Mouse (Mus musculus) left cerebral cortex, postnatal 25 days (tissue): Measurements from ENCODE around the gene Cachd1. TPM values are rescaled to one million over a fixed set of nuclear protein-coding genes. Genes with fewer than 3 reads are reported as not detected.

Source experiments
- DNase-seq, 2 experiments: peaks; one replicate each; pipeline ENCODE4 v3.0.0; 2022; ENCODE audit warnings: low spot score in 2 of 2, mixed read lengths in 1 of 2
- intact Hi-C: fragments of 180-260 bp; cut with DNase I; formaldehyde crosslinking; loops from one replicate; pipeline ENCODE4 v1.15.1; 2025
- total RNA-seq, 2 experiments: library from RNA; stranded (reverse); gene quantifications; 2 replicates each; pipeline ENCODE4 v1.2.3; 2021

Cachd1 gene
- total RNA-seq, 2 experiments from 2014 or later, result 14.1 to 16.0 TPM

- DNase-seq, result no peak
- intact Hi-C loops, result no loop called here
Observed at GRCm38 (mm10) chr4:101008362-101008769, 231.9 kb downstream of the Cachd1 start.

- intact Hi-C loops, result no loop called here
- DNase-seq, result no peak
Observed at GRCm38 (mm10) chr4:101009092-101009491, 232.6 kb downstream of the Cachd1 start.

- DNase-seq, result no peak
- intact Hi-C loops, result no loop called here
Observed at GRCm38 (mm10) chr4:101017806-101018205, 241.3 kb downstream of the Cachd1 start.

DNA sequence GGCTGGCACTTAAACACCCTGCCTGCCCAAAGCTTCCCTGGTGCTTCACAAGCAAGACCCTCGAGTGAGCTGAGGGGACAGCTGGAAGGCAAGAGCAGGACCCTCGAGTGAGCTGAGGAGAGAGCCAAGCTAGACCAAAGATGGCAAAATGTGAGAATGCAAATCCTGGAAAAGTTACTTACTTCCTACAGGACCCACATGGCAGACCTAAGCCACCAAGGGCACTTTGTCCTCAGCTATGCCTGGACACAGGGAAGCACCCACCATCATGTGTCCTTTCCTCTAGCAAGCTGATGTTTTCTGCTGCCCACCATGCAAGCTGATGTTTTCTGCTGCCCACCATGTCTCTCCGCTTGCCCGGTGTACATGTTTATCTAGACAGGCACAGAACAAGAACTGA lies 244.1 kb downstream of the Cachd1 start, which contains the start of gene Gm10577:
TSS of gene Gm10577 (minus strand) at position 101 of the 400 bp plus-strand sequence.
- intact Hi-C loops, result no loop called here
- DNase-seq, result no peak

DNA sequence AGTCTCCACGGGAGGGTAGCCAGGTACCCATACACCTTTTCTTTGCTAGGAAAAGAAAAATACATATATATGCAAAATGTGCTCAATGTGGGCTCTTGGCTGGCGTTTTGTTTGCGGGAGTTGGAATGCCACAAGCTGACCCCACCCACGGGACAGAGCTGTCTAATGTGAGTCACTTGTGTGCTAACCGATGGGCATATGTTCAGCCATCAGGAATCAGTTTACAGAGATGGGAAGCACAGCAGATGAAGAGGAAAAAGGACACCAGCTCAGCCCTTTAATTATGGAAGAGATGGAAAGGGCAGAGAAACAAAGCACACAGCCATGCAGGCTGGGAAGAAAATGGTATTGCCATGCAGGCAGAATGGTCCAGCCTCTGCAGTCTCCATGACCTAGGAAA lies 250.1 kb downstream of the Cachd1 start:
- intact Hi-C loops, result no loop called here
- DNase-seq, result peak in 1 of 2 experiments; percentile 38

DNA sequence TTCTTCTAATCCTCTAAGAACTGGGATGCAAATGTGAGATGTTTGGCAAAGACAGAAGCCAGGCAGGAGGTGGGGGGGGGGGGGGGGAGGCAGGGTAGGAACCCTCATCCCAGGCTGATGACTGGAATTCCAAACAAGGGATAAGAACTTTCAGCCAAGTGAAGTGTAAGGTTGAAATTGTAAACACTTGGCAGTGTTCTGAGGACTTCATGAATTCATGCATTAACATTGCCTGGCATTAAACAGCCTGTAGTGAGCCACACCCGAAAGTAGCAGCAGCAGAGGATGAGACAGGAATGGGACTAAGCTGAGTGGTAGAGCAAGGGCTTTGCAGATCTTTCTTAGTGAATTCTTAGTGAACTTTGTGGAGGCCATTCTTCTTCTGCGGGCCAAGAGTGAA lies 250.5 kb downstream of the Cachd1 start:
- peak in 1 of 2 experiments; percentile 78 for DNase-seq
- intact Hi-C loops, result no loop called here

DNA sequence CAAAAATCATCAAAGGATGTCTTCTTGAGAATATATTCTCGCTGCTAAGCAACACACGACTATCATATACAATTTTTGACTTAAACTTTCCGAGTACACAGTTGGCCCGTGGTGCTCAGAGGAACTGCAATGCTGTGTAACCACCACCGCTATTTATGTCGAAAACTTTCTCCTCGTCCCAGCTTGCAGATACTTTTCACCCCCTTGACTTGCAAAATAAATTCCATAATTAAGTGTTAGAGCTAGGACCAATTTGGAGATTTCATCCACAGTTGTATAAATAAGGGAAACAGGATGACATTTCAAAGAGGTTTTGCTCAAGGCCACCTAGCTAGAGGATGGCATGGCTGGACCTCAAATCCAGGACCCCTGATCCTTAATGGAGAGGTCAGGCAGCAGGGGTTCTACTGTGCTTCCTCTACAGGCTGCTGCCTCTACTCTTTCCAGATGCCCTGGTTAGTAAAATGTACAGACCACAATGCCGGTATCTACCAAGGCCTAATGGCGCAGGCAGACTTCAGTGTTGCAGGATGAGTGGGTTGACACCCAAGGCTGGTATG lies 251.5 kb downstream of the Cachd1 start:
- intact Hi-C loops, result no loop called here
- no peak for DNase-seq

DNA sequence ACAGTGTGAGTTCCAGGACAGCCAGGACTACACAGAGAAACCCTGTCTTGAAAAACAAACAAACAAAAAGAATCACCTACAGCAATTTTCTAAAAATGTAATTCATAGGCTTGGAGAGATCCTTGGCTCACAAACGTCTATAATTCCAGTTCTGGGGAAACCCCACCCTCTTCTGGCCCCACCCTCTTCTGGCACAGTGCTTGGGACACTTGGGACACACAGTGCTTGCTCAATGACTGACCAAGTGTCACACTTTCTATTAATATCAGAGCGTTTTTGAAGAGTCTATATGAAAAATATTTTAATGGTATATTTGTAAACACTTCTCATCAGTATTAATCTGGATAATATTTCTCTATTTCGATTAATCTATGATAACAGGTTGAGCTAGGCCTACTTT lies 256.6 kb downstream of the Cachd1 start:
- DNase-seq, result no peak

GRCm38 (mm10) chr4:101035131-101035530 lies 258.7 kb downstream of the Cachd1 start:
- intact Hi-C loops, result loop anchor here (5.0 kb wide), 1 partner anchor 37 kb away; no protein-coding TSS in a partner anchor
- no peak for DNase-seq

More for the DNA sequence above, 256.6 kb downstream of the Cachd1 start:
- intact Hi-C loops, result no loop called here

GRCm38 (mm10) chr4:101037156-101037555 lies 260.7 kb downstream of the Cachd1 start:
- peak; percentile 51 to 87 for DNase-seq
- intact Hi-C loops, result loop anchor here (5.0 kb wide), 1 partner anchor 35 kb away; no protein-coding TSS in a partner anchor

DNA sequence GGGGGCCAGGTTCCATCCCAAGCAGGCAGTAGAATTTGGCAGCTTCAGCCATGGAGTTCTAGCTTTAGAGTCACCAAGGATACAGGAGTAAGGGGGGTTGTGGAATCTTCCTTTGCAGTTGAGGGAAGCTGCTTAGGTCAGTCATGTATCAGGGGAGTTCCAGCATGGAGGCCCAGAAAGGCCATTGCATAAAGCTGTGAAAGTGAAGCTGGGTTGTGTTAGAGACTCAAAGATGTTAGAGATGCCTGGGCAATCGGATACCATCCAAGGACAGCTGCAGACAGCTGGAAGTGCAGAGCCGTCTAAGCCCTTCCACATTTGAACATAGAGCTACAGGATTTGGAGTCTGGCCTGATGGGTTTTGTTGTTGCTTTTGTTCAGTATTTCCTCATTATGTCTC lies 267.2 kb downstream of the Cachd1 start:
- intact Hi-C loops, result no loop called here
- no peak for DNase-seq

- no peak for DNase-seq
- intact Hi-C loops, result no loop called here
Observed at GRCm38 (mm10) chr4:101044149-101044548, 267.7 kb downstream of the Cachd1 start.

DNA sequence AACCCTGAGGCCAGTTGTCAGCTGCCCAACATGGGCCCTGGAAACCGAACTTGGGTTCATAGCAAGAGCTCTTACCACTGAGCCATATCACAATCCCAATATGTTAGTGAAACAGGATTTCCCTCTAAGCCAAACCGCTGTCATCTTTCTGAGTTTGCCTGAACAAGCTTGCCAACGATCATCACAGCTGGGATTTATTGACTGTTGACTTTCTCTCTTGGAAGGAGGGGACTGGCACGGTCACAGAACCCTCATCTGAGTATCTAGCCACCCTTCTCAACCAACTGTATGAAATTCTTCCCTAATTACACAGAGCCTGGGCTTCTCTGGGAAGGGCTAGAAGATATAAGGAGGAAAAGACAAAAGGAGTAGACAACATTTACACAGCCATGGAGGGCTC lies 270.1 kb downstream of the Cachd1 start:
- DNase-seq, result no peak

DNA sequence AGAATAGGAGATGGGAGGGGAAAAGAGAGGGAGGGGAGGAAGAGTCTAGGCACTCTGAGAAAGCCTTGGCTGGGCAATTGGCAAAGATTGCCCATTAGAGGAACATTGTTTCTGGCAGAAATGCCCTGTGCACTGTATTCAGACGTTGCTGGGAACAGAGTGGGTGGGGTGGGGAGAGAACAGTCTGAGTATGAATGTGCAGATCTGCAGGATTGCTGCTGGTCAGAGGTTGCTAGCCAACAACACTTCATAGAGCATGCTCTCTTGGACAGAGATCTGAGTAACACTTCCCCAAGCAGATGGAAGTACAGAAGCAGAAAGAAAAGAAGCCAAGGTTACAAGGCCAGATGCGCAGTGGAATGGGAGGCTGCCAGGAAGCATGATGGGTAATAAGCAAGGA lies 285.7 kb downstream of the Cachd1 start:
- no peak for DNase-seq
- intact Hi-C loops, result no loop called here

More for the DNA sequence above, 270.1 kb downstream of the Cachd1 start:
- intact Hi-C loops, result no loop called here

- intact Hi-C loops, result loop anchor here (5.0 kb wide), 1 partner anchor 69 kb away; no protein-coding TSS in a partner anchor
- no peak for DNase-seq
Observed at GRCm38 (mm10) chr4:101066401-101066800, 289.9 kb downstream of the Cachd1 start.

DNA sequence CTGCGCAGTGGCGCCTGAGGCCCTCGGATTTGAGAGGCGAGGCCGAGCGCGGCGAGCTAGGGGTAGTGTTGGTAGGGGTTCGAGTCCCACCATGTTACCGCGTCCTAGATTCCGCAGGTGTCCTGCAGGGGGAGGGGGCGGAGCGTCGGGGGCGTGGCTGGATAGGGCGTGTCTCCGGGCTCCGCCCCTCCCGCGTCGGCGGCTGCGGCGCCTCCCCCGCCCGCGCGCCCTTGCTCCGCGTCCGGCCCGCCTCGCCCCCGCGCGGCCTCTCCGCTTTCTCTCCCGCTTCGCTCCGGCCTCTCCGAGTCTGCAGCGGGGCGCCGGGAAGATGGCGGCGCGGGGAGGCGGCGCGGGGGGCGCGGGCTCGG lies 292.3 kb downstream of the Cachd1 start, which contains the start of gene Raver2:
TSS of gene Raver2 (plus strand) at position 198 of the 368 bp plus-strand sequence.
- intact Hi-C loops, result loop anchor here (5.0 kb wide), 1 partner anchor 71 kb away; no protein-coding TSS in a partner anchor

DNA sequence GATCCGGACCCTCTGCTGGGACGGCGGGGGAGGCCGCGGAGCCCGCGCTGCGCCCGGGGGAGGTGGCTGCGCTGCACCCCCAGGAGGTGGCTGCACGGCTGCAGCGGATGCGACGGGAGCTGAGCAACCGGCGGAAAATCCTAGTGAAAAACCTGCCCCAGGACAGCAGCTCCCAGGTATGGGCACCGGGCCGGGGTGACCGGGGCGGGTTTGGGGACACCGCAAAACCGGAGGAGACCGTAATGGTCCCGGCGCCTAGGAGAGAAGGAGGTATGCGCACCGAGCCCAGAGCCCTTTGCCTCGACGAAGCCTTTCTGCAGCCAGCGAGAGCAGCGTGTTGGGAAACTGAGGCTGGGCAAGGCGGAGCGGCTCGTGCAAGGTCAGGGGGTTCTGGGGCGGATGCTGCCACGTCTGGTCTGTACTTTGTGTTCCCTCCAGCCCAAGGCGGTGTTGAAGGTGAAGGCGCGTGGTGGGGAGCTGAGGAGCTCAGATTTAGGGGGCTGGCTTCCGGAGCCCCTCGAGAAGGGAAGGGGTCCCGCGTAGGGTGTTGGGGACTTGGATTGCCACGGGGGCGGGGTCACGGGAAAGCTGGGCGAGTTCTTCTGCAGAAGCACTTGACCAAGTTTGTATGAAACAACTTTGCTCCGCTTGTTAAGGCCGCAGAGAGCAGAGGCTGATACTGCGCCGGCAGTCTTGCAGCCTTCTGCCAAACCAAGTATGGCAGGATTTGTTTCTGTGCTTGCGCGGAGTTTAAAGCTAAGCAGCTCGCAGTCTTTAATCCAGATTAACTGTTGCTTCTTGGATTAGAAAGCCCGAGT lies 292.9 kb downstream of the Cachd1 start:
- intact Hi-C loops, result loop anchor here (5.0 kb wide), 1 partner anchor 72 kb away; no protein-coding TSS in a partner anchor
- DNase-seq, result peak; percentile 35 to 36

More for the DNA sequence above, 292.3 kb downstream of the Cachd1 start, which contains the start of gene Raver2:
- DNase-seq, result peak; percentile 33 to 62

DNA sequence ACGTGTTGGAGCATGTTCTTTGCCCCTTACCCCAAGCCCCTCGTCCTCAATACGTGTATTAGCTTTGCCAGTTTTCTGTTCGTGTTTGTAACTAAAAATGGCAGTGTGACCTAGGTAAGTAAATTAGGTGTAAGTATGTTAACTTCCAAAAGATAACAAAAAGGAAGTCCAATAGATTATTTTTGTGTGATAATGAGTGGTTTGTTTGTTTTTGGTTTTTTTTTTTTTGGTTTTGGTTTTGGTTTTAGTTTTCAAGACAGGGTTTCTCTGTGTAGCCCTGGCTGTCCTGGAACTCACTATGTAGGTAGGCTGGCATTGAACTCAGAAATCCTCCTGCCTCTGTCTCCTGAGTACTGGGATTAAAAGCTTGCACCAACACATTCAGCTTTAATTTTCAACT lies 295.1 kb downstream of the Cachd1 start:
- no peak for DNase-seq
- intact Hi-C loops, result loop anchor here (5.0 kb wide), 1 partner anchor 34 kb away; no protein-coding TSS in a partner anchor

DNA sequence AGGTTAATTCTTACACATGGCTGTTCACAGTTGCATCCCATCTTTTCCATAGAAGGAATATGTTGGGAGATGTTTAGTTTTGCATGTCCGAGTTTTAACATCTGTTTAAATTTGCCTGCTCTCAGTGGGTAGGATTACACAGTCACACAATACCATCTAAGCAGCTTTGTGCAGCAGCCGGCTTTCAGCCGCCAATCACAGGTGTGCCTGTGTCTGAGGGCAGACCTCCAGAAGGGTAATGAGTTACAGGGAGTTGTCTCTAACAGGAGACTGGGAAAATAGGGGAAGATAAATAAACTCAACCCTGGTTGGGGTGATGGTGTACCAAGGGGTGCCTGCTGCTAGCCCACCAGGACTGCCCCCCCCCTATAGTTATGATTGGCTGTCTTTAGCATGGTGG lies 299.9 kb downstream of the Cachd1 start:
- intact Hi-C loops, result no loop called here
- DNase-seq, result no peak
